Mouse (Mus musculus) cerebellum, adult 2 months (tissue): ENCODE measurements around the gene Klb.

ENCODE experiments used
- CTCF ChIP-seq: fragments of 200-500 bp; IDR thresholded peaks from 2 replicates; pipeline ENCODE4 v1.5.1; 2011; ENCODE audit warnings: low read depth, mild to moderate bottlenecking, control low read depth, low read length, moderate library complexity, borderline replicate concordance; ENCODE audit not compliant: insufficient read depth
- POLR2A ChIP-seq: fragments of 200-500 bp; IDR thresholded peaks from 2 replicates; pipeline ENCODE4 v1.6.1; 2011; ENCODE audit warnings: low read length, control low read depth, borderline replicate concordance; ENCODE audit not compliant: insufficient read depth

- TF ChIP-seq CTCF (no peak), POLR2A (no peak)
These were observed 7.9 kb upstream of the Klb start for GRCm38 (mm10) chr5:65340167-65340566.
